Mouse (Mus musculus): Measurements from ENCODE around the gene Srms. TPM values are rescaled to one million over a fixed set of nuclear protein-coding genes. Genes with fewer than 3 reads are reported as not detected.
"Not testable (repeated sequence)": the region's sequence is repeated elsewhere in the genome, so short reads cannot be mapped to it uniquely, and the experiment has no call there.

Gene Srms
- polyA plus RNA-seq, 1 experiment from 2014 or later: 0.29 TPM

GRCm38 (mm10) chr2:181191936-181192335 is 21.0 kb downstream of the Srms start:
- 63% methylated on average over 4 of the region's 4 CpGs for WGBS (ENCODE audit: insufficient replicate concordance)
- no peak for ATAC-seq (replicated peaks; ENCODE audit: insufficient number of reproducible peaks, low FRiP score, low TSS enrichment)
- no peak overlapping the region for H3K9ac ChIP-seq (ENCODE audit: low read depth, low read length)
- no peak overlapping the region for H3K4me3 ChIP-seq (ENCODE audit: low read depth, low read length)
- H3K27me3 ChIP-seq (ENCODE audit: control insufficient read depth, insufficient read depth, low read length): no peaks in the 10 kb centered on the region; the same call in 1 of the 2 replicates
- no peaks in the 10 kb centered on the region for H3K36me3 ChIP-seq (ENCODE audit: control insufficient read depth, insufficient read depth, low read length)
- H3K27ac ChIP-seq (ENCODE audit: low read depth, low read length): no peak overlapping the region
- H3K4me2 ChIP-seq: no peak overlapping the region
- H3K4me1 ChIP-seq (ENCODE audit: control insufficient read depth, insufficient read depth, low read length): peaks cover 5% of the 10 kb centered on the region
- no peaks in the 10 kb centered on the region for H3K9me3 ChIP-seq (replicated peaks; ENCODE audit: control insufficient read depth, low read length)

GRCm38 (mm10) chr2:181191385-181191784 is 21.6 kb downstream of the Srms start:
- not testable (repeated sequence) for H3K4me2 ChIP-seq; H3K4me3 ChIP-seq (ENCODE audit: low read depth, low read length); H3K9me3 ChIP-seq (replicated peaks; ENCODE audit: control insufficient read depth, low read length); ATAC-seq (replicated peaks; ENCODE audit: insufficient number of reproducible peaks, low FRiP score, low TSS enrichment); H3K27ac ChIP-seq (ENCODE audit: low read depth, low read length); H3K27me3 ChIP-seq (ENCODE audit: control insufficient read depth, insufficient read depth, low read length); H3K36me3 ChIP-seq (ENCODE audit: control insufficient read depth, insufficient read depth, low read length); H3K9ac ChIP-seq (ENCODE audit: low read depth, low read length); H3K4me1 ChIP-seq (ENCODE audit: control insufficient read depth, insufficient read depth, low read length)
- 71% methylated on average over 4 of the region's 4 CpGs for WGBS (ENCODE audit: insufficient replicate concordance)

- no peaks in the 10 kb centered on the region for H3K27me3 ChIP-seq (ENCODE audit: control insufficient read depth, insufficient read depth, low read length)
Observed at GRCm38 (mm10) chr2:181189321-181189720, 23.7 kb downstream of the Srms start.

GRCm38 (mm10) chr2:181188681-181189080 is 24.3 kb downstream of the Srms start:
- ATAC-seq (replicated peaks; ENCODE audit: insufficient number of reproducible peaks, low FRiP score, low TSS enrichment): no peak
- Histone ChIP-seq H3K4me2 (peak overlapping the region; percentile 72), H3K4me1 (ENCODE audit: control insufficient read depth, insufficient read depth, low read length) (peaks cover 5% of the 10 kb centered on the region), H3K9me3 (replicated peaks; ENCODE audit: control insufficient read depth, low read length) (no peaks in the 10 kb centered on the region), H3K9ac (ENCODE audit: low read depth, low read length) (no peak overlapping the region), H3K27me3 (ENCODE audit: control insufficient read depth, insufficient read depth, low read length) (no peaks in the 10 kb centered on the region), H3K27ac (ENCODE audit: low read depth, low read length) (no peak overlapping the region), H3K4me3 (ENCODE audit: low read depth, low read length) (no peak overlapping the region; the same call in 1 of the 2 replicates), H3K36me3 (ENCODE audit: control insufficient read depth, insufficient read depth, low read length) (no peaks in the 10 kb centered on the region)
- 68% methylated on average over 2 of the region's 2 CpGs for WGBS (ENCODE audit: insufficient replicate concordance)

More at GRCm38 (mm10) chr2:181189321-181189720, 23.7 kb downstream of the Srms start:
- Histone ChIP-seq H3K4me2 (no peak overlapping the region), H3K36me3 (ENCODE audit: control insufficient read depth, insufficient read depth, low read length) (no peaks in the 10 kb centered on the region), H3K27ac (ENCODE audit: low read depth, low read length) (no peak overlapping the region), H3K4me1 (ENCODE audit: control insufficient read depth, insufficient read depth, low read length) (peaks cover 5% of the 10 kb centered on the region), H3K9ac (ENCODE audit: low read depth, low read length) (no peak overlapping the region), H3K4me3 (ENCODE audit: low read depth, low read length) (no peak overlapping the region), H3K9me3 (replicated peaks; ENCODE audit: control insufficient read depth, low read length) (no peaks in the 10 kb centered on the region)
- 70% methylated on average over 1 of the region's 1 CpGs for WGBS (ENCODE audit: insufficient replicate concordance)
- no peak for ATAC-seq (replicated peaks; ENCODE audit: insufficient number of reproducible peaks, low FRiP score, low TSS enrichment)

GRCm38 (mm10) chr2:181187121-181188000 is 25.6 kb downstream of the Srms start, which contains the start of gene Ppdpf:
Gene Ppdpf, plus strand, starts transcription at chr2:181187247.
- Histone ChIP-seq H3K27me3 (ENCODE audit: control insufficient read depth, insufficient read depth, low read length) (no peaks in the 10 kb centered on the region), H3K9me3 (replicated peaks; ENCODE audit: control insufficient read depth, low read length) (no peaks in the 10 kb centered on the region), H3K4me2 (peak within 1 kb of the TSS; percentile 72), H3K27ac (ENCODE audit: low read depth, low read length) (peak within 1 kb of the TSS; percentile 89), H3K4me3 (ENCODE audit: low read depth, low read length) (peak within 1 kb of the TSS; percentile 74), H3K4me1 (ENCODE audit: control insufficient read depth, insufficient read depth, low read length) (peaks cover 5% of the 10 kb centered on the region), H3K9ac (ENCODE audit: low read depth, low read length) (peak within 1 kb of the TSS; percentile 94), H3K36me3 (ENCODE audit: control insufficient read depth, insufficient read depth, low read length) (no peaks in the 10 kb centered on the region)
- peak; percentile 96 for ATAC-seq (replicated peaks; ENCODE audit: insufficient number of reproducible peaks, low FRiP score, low TSS enrichment)
- WGBS (ENCODE audit: insufficient replicate concordance): under 1% methylated on average over 63 of the region's 64 CpGs

- Histone ChIP-seq H3K9me3 (replicated peaks; ENCODE audit: control insufficient read depth, low read length) (no peaks in the 10 kb centered on the region), H3K27me3 (ENCODE audit: control insufficient read depth, insufficient read depth, low read length) (no peaks in the 10 kb centered on the region), H3K4me3 (ENCODE audit: low read depth, low read length) (peak overlapping the region; percentile 74), H3K4me1 (ENCODE audit: control insufficient read depth, insufficient read depth, low read length) (peaks cover 5% of the 10 kb centered on the region), H3K4me2 (peak overlapping the region; percentile 72), H3K27ac (ENCODE audit: low read depth, low read length) (peak overlapping the region; percentile 69; the same call in 1 of the 2 replicates), H3K36me3 (ENCODE audit: control insufficient read depth, insufficient read depth, low read length) (no peaks in the 10 kb centered on the region), H3K9ac (ENCODE audit: low read depth, low read length) (peak overlapping the region; percentile 94)
- WGBS (ENCODE audit: insufficient replicate concordance): under 1% methylated on average over 14 of the region's 14 CpGs
- peak; percentile 69; the same call in 1 of the 2 replicates for ATAC-seq (replicated peaks; ENCODE audit: insufficient number of reproducible peaks, low FRiP score, low TSS enrichment)
Observed at GRCm38 (mm10) chr2:181186635-181187034, 26.4 kb downstream of the Srms start.

GRCm38 (mm10) chr2:181180898-181181297 is 32.1 kb downstream of the Srms start:
- H3K27me3 ChIP-seq (ENCODE audit: control insufficient read depth, insufficient read depth, low read length): no peaks in the 10 kb centered on the region
- no peak overlapping the region for H3K4me2 ChIP-seq
- WGBS (ENCODE audit: insufficient replicate concordance): 66% methylated on average over 6 of the region's 6 CpGs
- no peak overlapping the region for H3K4me3 ChIP-seq (ENCODE audit: low read depth, low read length)
- H3K4me1 ChIP-seq (ENCODE audit: control insufficient read depth, insufficient read depth, low read length): no peaks in the 10 kb centered on the region
- no peak overlapping the region for H3K9ac ChIP-seq (ENCODE audit: low read depth, low read length)
- no peaks in the 10 kb centered on the region for H3K9me3 ChIP-seq (replicated peaks; ENCODE audit: control insufficient read depth, low read length)
- ATAC-seq (replicated peaks; ENCODE audit: insufficient number of reproducible peaks, low FRiP score, low TSS enrichment): no peak
- H3K27ac ChIP-seq (ENCODE audit: low read depth, low read length): no peak overlapping the region
- H3K36me3 ChIP-seq (ENCODE audit: control insufficient read depth, insufficient read depth, low read length): no peaks in the 10 kb centered on the region

GRCm38 (mm10) chr2:181178471-181178870 is 34.5 kb downstream of the Srms start:
- H3K27ac ChIP-seq (ENCODE audit: low read depth, low read length): no peak overlapping the region
- H3K36me3 ChIP-seq (ENCODE audit: control insufficient read depth, insufficient read depth, low read length): no peaks in the 10 kb centered on the region
- no peaks in the 10 kb centered on the region for H3K9me3 ChIP-seq (replicated peaks; ENCODE audit: control insufficient read depth, low read length)
- no peak overlapping the region for H3K4me3 ChIP-seq (ENCODE audit: low read depth, low read length)
- no peak overlapping the region for H3K9ac ChIP-seq (ENCODE audit: low read depth, low read length)
- H3K4me1 ChIP-seq (ENCODE audit: control insufficient read depth, insufficient read depth, low read length): no peaks in the 10 kb centered on the region
- no peaks in the 10 kb centered on the region for H3K27me3 ChIP-seq (ENCODE audit: control insufficient read depth, insufficient read depth, low read length)
- no peak for ATAC-seq (replicated peaks; ENCODE audit: insufficient number of reproducible peaks, low FRiP score, low TSS enrichment)
- WGBS (ENCODE audit: insufficient replicate concordance): 66% methylated on average over 5 of the region's 5 CpGs
- no peak overlapping the region for H3K4me2 ChIP-seq

Measured in heart, embryonic 11.5 days (tissue).